Mouse (Mus musculus) neural tube, embryonic 10.5 days (tissue): ENCODE data around the gene Tmem200b.

ENCODE experiments used
- DNase-seq: peaks from one replicate; pipeline ENCODE4 v3.0.0-alpha.2; 2017; ENCODE audit warnings: low spot score; ENCODE audit errors: extremely low spot score

The Tmem200b gene

DNA sequence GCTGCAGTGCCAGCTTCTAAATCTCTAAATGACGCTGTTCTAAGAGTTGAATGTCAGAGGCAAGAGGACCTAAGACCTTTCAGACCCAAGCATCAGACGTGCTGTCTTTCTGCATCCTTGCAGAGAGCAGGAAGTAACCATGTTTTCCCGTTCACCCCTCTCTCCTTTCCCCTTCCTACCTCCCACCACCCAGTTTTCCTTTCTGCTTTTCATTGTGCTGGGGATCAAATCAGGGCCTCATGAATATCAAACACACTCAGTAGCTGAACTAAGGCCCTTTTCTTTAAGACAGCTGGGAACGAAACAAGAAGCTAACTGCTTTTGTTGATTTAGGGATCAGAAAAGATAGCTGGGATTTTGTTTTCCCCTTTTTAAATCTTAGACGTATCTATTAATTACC, 28.3 kb downstream of the Tmem200b start:
- DNase-seq = no peak

DNA sequence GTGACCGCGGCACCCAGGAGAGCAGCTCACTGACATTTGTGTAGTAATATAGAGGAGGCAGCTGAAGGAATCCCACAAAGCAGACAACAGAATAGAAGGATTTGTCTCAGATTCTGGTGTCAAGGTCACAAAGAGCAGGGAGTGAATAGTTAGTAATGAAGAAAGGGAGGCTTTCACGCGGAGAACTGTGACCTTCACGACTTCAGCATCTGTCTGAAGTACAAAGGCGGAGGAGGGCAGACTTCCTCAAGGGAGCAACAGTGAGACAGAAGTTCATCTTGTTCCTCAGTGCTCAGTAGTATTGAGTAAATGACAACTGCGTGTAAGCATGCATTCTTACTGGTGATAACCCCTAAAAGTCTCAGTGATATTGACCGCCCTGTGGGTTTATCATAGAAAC, 29.1 kb downstream of the Tmem200b start:
- DNase-seq = no peak

DNA sequence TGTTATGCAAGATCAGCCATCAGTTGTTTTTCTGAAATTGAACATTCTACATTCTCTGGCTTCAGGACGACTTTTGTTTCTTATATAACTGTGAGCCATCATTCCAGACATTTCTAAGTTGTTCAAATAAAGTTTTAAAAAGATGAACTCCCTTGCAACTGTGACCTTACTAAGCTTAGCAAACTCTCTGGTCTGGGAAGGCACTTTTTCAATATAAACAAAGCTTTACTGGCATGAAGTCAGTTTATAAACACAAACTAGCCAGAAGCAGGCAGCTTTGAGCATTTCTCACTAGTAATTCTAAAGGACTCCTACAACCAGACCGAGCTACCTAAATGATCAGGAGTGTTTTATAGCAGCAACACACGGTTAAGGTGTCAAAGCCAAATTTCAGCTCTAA, 35.6 kb downstream of the Tmem200b start:
- DNase-seq = no peak

DNA sequence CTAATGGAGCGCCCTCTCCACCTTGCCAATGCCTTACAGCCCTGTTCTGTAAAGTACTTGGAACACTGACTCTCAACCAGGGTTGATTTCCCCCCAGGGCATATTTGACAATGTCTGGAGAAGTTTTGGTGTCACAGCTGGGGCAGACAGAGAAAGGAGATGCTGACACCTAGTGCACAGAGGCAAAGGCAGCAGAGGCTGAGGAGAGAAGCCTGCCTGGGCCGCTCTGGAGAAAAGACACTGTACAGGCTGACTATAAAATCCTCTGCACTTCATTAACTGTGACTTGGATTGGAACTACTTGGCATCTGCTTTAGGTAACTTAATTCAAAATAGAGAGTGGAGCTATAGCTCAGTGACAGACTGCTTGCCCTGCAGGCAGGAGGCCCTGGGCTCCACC, 47.3 kb downstream of the Tmem200b start:
- DNase-seq = no peak

DNA sequence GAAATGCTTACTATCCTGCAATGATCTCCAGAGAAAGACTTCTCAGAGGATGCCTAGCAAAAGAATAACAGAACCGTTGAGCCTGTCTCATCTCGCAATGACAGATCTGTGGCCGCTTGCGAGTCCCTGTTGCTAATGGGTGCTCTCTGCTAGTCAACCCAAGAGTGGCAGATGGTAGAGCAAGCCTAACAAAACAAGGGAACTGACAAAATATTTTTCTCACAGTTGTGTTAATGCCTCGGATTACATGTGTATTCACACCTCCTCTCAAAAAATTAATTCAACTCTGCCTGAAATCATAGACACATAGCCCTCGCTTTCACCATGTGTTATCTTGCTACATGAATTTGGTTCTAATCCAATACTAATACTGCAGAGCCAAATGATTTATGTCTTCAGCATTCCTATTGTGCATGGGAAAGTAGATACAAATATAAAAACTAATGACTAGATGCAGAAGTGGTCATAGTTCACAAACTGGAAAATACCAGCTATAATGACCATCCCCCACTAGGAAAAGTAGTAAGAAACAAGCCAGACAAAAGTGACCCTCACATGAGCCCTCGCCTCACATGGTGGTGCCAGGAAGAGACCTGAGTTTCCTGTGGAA, 48.8 kb downstream of the Tmem200b start:
- DNase-seq = no peak
